Mouse (Mus musculus): ENCODE results near the gene Dnajc1.

Dnajc1 gene

GRCm38 (mm10) chr2:18392331-18393021 is at the start of gene Dnajc1:
Gene Dnajc1 (minus strand): TSS chr2:18392830.
- DNase-seq (ENCODE audit: low spot score in 2 of 2) = peak; percentile 77 to 90

DNA sequence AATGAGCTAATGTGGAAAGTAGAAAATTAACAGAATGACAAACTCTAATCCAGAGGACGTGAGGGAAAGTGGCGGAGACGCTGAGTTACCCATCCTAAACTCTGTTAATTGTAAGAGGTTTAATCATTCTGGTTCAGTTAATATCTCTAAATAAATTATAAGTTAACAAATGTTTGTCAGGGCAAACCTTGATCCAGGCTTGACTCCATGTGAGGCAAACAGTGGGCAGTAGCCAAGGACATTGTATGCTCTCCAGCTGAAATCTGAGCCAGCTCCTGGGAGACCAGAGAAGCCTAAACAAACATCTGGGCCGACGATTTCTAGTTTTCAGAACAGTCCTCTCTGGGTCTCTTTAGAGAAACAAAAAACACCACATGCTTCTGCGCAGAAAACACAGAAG is 49.2 kb upstream of the Dnajc1 start:
- DNase-seq (ENCODE audit: low spot score in 2 of 2) = peak in 1 of 2 experiments; percentile 7

GRCm38 (mm10) chr2:18415242-18415641 is 22.6 kb upstream of the Dnajc1 start:
- no peak for DNase-seq (ENCODE audit: low spot score in 2 of 2)

GRCm38 (mm10) chr2:18403679-18404078 is 11.0 kb upstream of the Dnajc1 start:
- DNase-seq (ENCODE audit: low spot score in 2 of 2) = no peak

- DNase-seq (ENCODE audit: low spot score in 2 of 2) = no peak
These were observed 9.1 kb upstream of the Dnajc1 start for GRCm38 (mm10) chr2:18401771-18402170.

GRCm38 (mm10) chr2:18393022-18393519 is 441 bp upstream of the Dnajc1 start:
- DNase-seq (ENCODE audit: low spot score in 2 of 2) = no peak

DNA sequence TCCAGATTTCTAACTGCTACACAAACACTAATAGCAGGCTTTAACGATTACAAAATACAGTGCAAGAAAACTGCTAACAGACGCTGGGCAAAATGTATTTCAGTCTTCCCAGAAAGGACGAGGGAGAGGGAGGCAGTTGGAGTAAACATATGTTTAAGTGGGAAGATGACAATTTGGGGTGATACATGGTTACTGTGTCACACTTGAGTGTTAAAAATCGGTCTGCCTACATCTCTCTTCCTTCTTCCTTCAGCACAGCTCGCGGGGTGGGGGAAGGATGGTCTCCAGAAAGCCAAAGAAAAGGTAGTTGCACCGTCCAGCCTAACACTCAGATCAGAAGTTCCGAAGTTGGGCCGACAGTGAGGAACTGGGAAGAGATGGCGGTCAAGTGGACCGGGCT is 769 bp downstream of the Dnajc1 start:
- DNase-seq (ENCODE audit: low spot score in 2 of 2) = no peak

DNA sequence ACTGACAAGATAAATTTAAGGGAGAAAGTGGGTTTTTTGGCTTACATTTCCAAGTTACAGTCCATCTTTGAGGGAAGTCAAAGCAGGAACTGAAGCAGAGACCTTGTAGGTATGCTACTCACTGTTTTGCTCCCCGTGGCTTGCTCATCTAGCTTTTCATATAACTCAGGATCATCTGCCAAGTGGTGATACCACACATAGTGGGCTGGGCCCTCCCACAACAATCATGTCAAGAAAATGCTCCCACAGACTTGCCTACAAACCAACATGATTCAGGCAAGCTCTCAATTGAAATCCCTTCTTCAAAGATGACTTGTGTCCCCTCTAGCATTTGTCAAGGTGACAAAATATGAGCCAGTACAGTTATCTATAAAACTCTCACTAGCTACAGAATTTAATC is 3.0 kb downstream of the Dnajc1 start:
- no peak for DNase-seq (ENCODE audit: low spot score in 2 of 2)

GRCm38 (mm10) chr2:18381662-18382061 is 11.0 kb downstream of the Dnajc1 start:
- DNase-seq (ENCODE audit: low spot score in 2 of 2) = no peak

GRCm38 (mm10) chr2:18372400-18373182 is 20.0 kb downstream of the Dnajc1 start:
- DNase-seq (ENCODE audit: low spot score in 2 of 2) = no peak

GRCm38 (mm10) chr2:18370794-18371498 is 21.7 kb downstream of the Dnajc1 start:
- no peak for DNase-seq (ENCODE audit: low spot score in 2 of 2)

DNA sequence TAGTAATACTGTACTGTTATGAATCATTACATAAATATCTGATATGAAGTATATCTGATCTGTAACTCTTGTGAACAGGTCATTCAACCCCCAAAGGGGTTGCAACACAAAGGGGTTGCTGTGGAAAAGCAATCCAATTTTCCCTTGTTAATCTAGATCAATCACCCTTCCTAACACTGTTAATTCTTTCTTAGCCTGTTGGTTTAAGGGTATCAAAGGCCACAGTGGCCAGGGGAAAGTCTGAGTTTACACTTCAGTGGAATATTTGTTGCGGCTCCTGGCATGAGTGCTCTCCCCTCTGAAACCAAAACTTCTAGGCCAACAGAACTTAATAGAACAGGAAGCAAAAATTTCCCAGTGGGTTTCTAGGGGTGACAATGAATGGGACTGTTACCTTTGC is 28.2 kb downstream of the Dnajc1 start:
- DNase-seq (ENCODE audit: low spot score in 2 of 2) = no peak

DNA sequence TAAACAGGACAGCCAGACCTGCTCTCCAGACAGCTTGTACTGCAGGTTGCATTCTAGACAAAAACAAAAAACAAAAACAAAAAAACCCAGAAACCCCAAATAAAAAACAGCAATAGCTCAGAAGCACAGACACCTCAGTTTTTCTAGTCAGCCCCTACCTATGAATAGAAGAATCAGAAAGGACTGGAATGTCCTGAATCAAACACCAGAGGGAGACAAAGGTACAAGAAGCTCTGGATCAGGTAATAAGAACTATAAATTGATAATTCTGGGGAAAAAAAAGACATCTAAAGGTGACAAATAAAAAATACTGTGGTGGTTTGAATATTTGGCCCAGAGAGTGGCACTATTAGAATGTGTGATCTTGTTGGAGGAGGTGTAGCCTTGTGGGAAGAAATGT is 37.3 kb downstream of the Dnajc1 start:
- no peak for DNase-seq (ENCODE audit: low spot score in 2 of 2)

- DNase-seq (ENCODE audit: low spot score in 2 of 2) = no peak
These were observed 40.0 kb downstream of the Dnajc1 start for GRCm38 (mm10) chr2:18352620-18353019.

DNA sequence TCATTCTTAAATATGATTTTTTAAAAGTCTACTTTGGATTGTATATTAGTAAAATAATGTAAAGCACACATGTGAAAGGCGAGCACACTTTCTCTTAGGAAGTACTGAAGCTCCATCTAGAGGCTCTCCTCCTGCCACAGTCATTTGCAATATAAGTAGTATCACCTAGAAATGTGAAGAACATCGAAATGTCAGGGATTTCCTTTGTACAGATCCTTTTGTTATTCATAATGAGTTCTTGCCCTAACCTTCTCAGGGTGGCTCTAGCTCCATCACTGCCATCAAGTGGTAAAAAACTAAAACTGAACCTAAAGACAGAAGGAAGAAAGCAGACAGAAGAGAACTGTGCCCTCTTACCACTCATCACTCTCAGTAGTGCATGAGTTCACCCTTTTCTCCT is 49.2 kb downstream of the Dnajc1 start:
- DNase-seq (ENCODE audit: low spot score in 2 of 2) = no peak

DNA sequence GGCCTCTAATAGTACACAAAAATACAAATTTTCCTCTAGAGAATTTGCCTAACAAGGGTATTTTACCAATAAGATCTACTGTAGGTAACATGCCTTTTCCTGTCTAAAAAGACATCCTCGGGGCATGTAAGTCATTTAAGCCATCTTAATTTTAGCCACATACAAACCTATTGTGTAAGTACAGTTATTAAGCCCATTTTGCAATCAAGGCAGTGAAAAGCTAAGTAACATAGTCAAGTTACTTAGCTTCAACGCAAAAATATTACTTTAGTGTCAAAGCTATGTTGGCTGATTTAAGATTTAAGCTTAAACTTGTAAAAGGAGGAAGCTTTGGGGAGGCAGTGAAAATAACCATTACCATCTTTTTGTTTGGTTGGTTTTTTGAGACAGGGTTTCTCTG is 74.0 kb downstream of the Dnajc1 start:
- no peak for DNase-seq (ENCODE audit: low spot score in 2 of 2)

GRCm38 (mm10) chr2:18317503-18318281 is 74.9 kb downstream of the Dnajc1 start:
- DNase-seq (ENCODE audit: low spot score in 2 of 2) = no peak

- DNase-seq (ENCODE audit: low spot score in 2 of 2) = no peak
These were observed 75.7 kb downstream of the Dnajc1 start for GRCm38 (mm10) chr2:18316909-18317308.

- no peak for DNase-seq (ENCODE audit: low spot score in 2 of 2)
These were observed 82.1 kb downstream of the Dnajc1 start for GRCm38 (mm10) chr2:18310261-18311104.

- DNase-seq (ENCODE audit: low spot score in 2 of 2) = no peak
These were observed 85.0 kb downstream of the Dnajc1 start for GRCm38 (mm10) chr2:18307440-18308305.

Measured in urinary bladder, postnatal 36 days (tissue).